Mouse (Mus musculus): ENCODE data around the gene Dthd1.

Dthd1 gene

GRCm38 (mm10) chr5:62813402-62814071 is at the start of gene Dthd1:
Gene Dthd1 (plus strand): TSS chr5:62813823.
- no peak for DNase-seq (ENCODE audit: low spot score in 2 of 2)

GRCm38 (mm10) chr5:62764161-62764560 is 49.5 kb upstream of the Dthd1 start:
- no peak for DNase-seq (ENCODE audit: low spot score in 2 of 2)

DNA sequence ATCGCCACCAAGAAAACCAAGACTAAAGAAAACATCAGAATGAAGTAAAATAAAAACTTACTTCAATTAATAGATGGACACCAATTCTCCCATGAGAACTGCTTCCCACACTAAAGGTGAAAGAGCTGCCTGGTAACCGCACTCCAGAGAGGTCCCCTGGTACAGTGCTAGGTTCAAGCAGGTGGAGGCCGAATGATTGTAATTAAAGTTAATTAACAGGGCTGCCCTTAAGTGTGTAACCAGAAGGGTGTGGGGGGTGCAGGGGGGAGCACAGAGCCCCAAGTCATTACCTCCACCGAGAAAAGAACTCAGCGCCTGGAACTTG is 48.2 kb upstream of the Dthd1 start:
- no peak for DNase-seq (ENCODE audit: low spot score in 2 of 2)

DNA sequence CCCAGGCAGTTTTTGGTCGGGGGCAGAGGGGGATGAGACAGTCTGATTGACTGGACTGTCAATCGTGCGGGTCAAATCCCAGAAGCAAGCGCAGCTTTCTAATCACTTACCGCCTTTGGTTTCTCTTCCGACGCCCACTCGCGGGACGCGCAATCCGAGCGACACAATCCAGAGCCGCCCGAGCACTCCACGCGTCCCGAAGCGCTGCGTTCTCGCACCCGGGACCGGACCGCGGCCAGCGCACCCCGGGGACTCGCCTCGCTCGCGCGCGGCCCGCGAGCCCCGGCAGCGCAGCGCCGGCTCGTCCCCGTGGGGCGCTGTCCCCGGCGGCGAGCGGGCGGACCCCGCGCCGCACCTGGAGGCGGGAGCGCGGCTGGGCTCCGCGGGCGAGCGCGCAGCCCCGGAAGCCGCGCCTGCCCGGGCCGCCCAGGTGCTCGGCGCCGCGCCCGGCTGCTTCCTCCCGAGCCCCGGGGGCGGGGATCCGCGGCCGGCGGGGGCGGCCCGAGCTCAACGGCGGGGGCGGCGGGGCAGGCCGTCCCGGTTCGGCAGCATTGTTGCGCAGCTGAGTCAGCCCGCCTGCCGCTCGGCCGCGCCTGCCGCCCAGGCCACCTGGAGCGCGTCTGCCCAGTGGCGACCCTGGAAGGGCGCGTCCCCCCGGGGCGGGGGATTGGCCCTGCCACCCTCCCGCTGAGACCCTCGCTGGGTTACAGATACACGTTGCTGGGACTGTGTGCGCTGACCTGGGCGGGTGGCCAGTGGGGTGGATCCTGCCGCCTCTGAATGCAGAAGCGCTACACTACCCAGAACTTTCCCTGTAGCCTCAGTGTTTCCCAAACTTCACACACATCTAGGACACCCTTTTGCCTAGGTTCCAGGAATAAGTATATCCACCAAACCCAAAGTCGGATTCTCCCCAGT is 47.6 kb upstream of the Dthd1 start, which contains the start of gene Arap2:
TSS of gene Arap2 (minus strand) at position 376 of the 918 bp plus-strand sequence.
- peak; percentile 40 to 63 for DNase-seq (ENCODE audit: low spot score in 2 of 2)

- no peak for DNase-seq (ENCODE audit: low spot score in 2 of 2)
These were observed 41.6 kb upstream of the Dthd1 start for GRCm38 (mm10) chr5:62771775-62772599.

- DNase-seq (ENCODE audit: low spot score in 2 of 2): no peak
These were observed 35.8 kb upstream of the Dthd1 start for GRCm38 (mm10) chr5:62777804-62778203.

DNA sequence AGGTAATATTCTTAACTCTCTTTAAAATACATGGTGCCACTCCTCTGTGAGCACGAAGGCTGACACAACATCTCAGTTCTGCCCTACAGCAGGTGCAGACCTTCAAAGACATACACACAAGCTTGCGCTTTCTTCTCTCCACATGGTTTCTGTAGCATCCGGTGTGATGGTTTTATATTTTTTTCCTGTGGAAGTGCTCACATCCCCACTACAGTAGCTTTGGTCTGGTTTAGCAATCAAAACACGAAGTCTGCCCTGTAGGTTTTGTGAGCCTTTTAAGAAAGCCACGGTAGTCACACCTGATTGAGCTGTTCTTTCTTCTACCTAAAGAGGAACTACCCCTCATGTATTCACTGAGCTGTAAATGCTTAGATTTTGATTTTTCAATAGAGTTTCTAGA is 34.9 kb upstream of the Dthd1 start:
- DNase-seq (ENCODE audit: low spot score in 2 of 2): no peak

DNA sequence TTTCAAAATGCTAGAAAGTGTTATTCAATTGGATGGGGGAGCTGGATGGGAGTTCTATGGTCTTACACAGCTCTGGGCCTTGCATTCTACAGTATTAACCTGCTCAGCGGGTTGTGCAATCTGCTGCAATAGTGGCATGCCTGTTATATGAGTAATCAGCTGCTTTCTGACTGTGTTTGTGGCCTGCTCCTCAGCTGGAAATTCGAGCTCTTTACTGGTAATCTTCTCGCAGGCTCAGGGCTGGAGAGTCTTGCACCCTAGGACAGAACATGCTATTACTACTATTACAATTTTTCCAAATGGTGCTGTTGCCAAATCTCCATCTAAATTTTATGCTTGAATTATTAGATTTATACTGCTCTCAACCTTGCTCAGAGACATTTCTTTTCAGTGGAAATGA is 26.8 kb upstream of the Dthd1 start:
- DNase-seq (ENCODE audit: low spot score in 2 of 2): no peak

DNA sequence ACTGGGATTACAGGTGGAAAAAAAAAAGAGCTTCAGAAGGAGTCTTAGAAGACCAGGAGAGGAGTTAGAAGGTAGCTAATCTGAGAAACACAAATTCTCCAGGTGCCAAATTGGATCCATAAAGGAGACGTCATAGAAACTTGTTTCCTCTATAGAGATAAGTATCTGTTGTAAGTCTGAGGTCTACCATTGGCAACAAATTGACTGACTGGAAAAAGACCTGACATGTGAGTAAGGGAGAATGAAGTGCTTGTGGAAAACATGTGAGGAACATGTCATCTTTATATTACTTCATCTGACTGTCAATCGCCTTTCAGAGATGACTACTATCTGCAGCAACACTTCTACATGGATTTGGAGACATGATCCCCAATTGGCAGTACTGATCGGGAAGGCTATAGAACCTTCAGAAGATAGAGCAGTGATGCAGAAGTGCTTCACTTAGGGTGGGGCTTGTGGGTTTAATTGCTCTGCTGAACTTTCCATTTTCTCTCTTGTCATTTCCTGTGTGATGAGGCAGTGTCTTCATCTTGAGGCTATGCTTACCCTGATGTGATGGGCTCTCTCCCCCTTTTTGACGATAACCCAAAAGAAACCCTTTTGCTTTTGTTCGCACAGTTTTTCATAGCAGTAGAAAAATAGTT is 22.6 kb upstream of the Dthd1 start:
- no peak for DNase-seq (ENCODE audit: low spot score in 2 of 2)

DNA sequence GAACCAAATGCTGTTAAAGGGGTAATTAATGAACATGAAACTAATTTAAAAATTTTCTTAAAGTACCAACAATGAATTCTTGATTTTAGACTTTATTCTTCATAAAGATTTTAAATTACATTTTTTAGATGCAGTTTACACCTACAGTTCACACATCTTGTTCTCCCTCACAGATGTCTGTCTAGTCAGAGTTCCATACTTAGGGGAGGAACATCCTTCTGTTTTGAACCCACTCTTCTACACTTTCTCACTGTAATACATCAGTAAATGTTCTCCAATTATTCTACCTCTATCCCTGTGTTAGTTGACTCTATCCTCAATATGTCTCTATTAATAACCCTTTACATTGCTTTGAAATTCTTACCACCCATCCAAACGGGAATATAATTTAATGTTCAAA is 20.8 kb upstream of the Dthd1 start:
- no peak for DNase-seq (ENCODE audit: low spot score in 2 of 2)

GRCm38 (mm10) chr5:62814072-62814414 is 420 bp downstream of the Dthd1 start:
- no peak for DNase-seq (ENCODE audit: low spot score in 2 of 2)

DNA sequence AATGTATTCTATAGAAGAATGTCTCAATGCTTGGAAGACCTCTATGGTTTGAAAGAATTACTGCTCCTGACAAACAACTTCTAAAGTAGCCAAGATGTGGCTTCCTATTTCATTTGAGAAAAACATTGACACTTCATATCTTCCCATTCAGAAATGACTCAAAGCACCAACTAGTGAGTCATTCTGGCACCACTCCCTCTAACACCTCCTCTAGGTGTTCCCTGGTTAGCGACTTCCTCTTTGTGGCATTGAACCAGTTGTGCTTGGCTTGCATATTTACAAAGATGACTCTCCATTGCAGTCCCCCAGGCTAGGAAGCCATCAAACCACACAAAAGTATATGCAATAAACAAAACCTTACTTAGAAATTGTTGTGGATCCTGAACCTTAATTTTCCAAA is 2.1 kb downstream of the Dthd1 start:
- no peak for DNase-seq (ENCODE audit: low spot score in 2 of 2)

- DNase-seq (ENCODE audit: low spot score in 2 of 2): no peak
These were observed 5.9 kb downstream of the Dthd1 start for GRCm38 (mm10) chr5:62819567-62819966.

- no peak for DNase-seq (ENCODE audit: low spot score in 2 of 2)
These were observed 7.0 kb downstream of the Dthd1 start for GRCm38 (mm10) chr5:62820363-62821271.

DNA sequence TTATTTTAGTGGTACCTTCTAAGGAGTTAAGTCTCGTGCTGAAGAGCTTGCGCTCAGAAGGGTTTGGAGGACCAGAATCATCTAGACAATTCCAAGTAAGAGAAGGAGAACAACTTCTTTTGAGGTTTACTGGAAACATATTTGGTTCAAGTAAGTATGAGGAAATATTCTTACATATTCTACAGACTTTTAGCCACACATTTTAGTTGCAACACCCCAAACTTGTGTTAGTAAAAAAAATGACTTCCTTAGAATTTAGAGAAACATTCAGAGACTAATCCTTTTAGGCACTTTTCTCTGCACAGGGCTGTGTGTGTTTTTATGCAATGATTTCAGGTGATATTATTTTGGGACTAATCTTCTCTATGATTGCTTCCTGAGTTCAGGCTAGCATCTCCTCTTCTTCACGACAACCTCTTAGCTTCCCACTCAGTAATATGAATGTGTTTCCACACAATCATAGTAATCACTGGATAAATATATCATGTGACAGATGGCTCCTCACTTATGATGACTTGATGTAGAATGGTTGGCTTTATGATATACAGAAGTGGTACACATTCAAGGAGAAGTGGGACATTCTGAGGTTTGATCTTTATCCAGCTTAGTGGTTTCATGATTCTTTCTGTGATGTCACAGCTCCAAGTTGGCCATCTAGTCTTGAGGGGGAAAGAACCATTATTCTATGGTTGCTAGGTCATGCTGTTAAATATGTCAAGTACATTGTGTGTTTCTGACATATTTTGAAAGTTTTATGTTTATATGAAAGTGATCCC is 29.5 kb downstream of the Dthd1 start:
- DNase-seq (ENCODE audit: low spot score in 2 of 2): no peak

DNA sequence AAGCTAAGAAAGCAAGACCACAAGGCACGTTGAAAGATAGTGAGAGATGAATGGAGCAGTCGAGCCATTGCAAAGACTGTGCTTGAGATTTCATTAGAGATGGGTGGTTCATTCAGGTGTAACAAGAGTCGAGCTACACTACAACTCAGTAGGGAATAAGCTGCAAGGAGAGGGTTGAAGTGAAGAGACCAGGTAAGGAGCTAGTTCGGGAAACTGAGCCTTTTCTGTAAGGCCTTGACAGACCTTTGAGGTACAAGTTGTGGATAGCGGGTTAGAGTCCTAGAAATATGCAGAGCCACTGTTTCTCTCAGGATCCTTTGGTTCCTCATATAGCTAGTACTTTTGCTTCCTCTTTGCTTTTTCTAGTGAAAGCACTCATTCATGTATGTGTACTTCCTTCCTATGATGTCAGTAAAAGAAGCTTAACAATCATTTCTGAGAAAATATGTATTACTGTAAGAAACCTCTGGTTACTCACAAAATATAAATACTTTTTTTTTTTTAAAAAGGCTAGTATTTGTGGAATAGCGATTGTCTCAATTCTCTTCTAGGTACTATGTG is 33.0 kb downstream of the Dthd1 start:
- DNase-seq (ENCODE audit: low spot score in 2 of 2): no peak

DNA sequence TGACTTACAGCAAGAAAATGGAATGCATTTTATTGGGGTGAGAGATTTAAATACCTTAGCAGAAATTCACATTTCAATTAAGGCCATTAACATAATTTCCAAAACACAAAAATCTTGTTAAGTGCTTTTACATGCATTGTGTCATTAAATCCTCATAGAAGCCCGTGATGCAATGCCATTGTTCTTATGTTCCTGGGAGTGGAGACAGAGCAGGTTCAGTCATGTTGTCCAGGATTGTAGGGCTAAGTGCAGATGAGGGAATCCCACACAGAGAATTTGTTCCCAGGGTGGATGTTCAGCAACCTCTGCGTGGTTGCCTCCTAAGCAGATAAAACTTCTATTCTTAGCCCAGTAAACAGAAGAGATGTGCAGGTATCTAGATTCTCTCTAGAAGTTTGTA is 37.7 kb downstream of the Dthd1 start:
- DNase-seq (ENCODE audit: low spot score in 2 of 2): no peak

- DNase-seq (ENCODE audit: low spot score in 2 of 2): no peak
These were observed 40.8 kb downstream of the Dthd1 start for GRCm38 (mm10) chr5:62854361-62854844.

DNA sequence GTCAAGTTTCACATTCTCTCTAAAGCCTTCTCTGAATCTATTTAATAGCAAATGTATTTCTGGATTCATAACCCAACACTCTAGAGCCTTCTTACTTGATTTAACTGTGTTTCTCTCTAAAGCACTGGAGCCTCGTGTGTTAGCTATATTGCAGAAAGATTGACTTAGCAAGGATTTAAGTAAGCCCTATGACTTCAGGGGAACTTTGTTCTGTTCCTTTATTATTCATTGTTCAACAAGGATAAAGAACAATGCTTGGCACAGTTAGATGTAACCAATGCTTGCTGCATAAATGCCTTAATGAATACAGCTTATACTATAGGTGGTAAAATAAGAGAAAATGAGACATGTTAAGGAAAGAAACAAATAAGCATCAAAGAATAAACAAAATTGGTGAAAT is 43.9 kb downstream of the Dthd1 start:
- DNase-seq (ENCODE audit: low spot score in 2 of 2): no peak

DNA sequence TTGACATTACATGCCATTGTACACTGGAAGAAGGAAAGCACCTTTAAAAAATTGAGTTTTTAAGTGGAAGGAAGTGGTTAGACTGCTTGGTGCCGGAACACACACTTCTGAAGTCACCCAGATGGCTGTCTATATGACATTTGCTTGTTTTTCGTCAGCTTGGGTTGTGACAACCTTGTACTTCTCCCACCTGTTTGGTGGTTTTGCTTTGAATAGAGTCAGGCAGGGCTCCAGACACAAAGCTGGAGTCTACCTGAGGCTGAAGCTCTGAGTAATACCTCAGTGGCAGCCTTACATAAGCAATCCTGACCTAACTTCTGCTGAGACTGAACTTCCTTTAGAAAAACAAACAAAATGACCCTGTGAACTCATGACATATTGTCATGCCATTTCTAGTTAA is 44.7 kb downstream of the Dthd1 start:
- DNase-seq (ENCODE audit: low spot score in 2 of 2): no peak
